Mouse (Mus musculus) liver, embryonic 11.5 days (tissue): ENCODE measurements around the gene Aup1. TPM values are rescaled to one million over a fixed set of nuclear protein-coding genes. Genes with fewer than 3 reads are reported as not detected.

Experiments
- ATAC-seq: fragments of 200-750 bp; cut with Nextera tagmentation; replicated peaks from 2 replicates; pipeline ENCODE4 v1.8.0; 2017; ENCODE audit warnings: moderate number of reproducible peaks, mild to moderate bottlenecking, moderate TSS enrichment, moderate library complexity; ENCODE audit not compliant: low FRiP score
- DNase-seq: peaks from one replicate; pipeline ENCODE4 v3.0.0-alpha.2; 2017; ENCODE audit warnings: low spot score
- H3K27ac ChIP-seq: fragments of 300-500 bp; sonication (generic); 2 replicates; pipeline ENCODE4 v1.5.1; 2014; ENCODE audit warnings: mild to moderate bottlenecking, low read depth, low read length, control low read depth
- H3K27me3 ChIP-seq: fragments of 300-500 bp; sonication (generic); replicated peaks from 2 replicates; pipeline ENCODE4 v1.6.1; 2014; ENCODE audit warnings: low read length, mixed read lengths; ENCODE audit not compliant: control insufficient read depth, insufficient read depth
- H3K36me3 ChIP-seq: fragments of 300-500 bp; sonication (generic); 2 replicates; pipeline ENCODE4 v1.6.1; 2014; ENCODE audit warnings: mild to moderate bottlenecking, low read length, moderate library complexity, mixed read lengths; ENCODE audit not compliant: control insufficient read depth, insufficient read depth
- H3K4me1 ChIP-seq: fragments of 300-500 bp; sonication (generic); replicated peaks from 2 replicates; pipeline ENCODE4 v1.6.1; 2014; ENCODE audit warnings: low read length, mixed read lengths; ENCODE audit not compliant: control insufficient read depth, insufficient read depth
- H3K4me2 ChIP-seq: fragments of 300-500 bp; sonication (generic); 2 replicates; pipeline ENCODE4 v1.6.1; 2014; ENCODE audit warnings: mild to moderate bottlenecking, control low read depth, moderate library complexity
- H3K4me3 ChIP-seq: fragments of 300-500 bp; sonication (generic); 2 replicates; pipeline ENCODE4 v1.5.1; 2014; ENCODE audit warnings: low read depth, low read length, control low read depth
- H3K9ac ChIP-seq: fragments of 300-500 bp; sonication (generic); 2 replicates; pipeline ENCODE4 v1.6.1; 2014; ENCODE audit warnings: low read depth, low read length, control low read depth
- H3K9me3 ChIP-seq: fragments of 300-500 bp; sonication (generic); 2 replicates; pipeline ENCODE4 v1.6.1; 2016; ENCODE audit warnings: low read length, inconsistent platforms, mixed read lengths; ENCODE audit not compliant: control insufficient read depth
- WGBS: fragments of 180-500 bp; shearing (Covaris S2); extraction: QIAGEN DNeasy Blood & Tissue Kit; methylation state at CpG from one replicate; pipeline ENCODE4 v1.1.7; 2014; 5-methylcytosine and 5-hydroxymethylcytosine counted together
- polyA plus RNA-seq: library from polyadenylated mRNA; unstranded; fragments of >200 nt; fragmentation: Nextera tagmentation; extraction: Ambion mirVana; gene quantifications from 2 replicates; pipeline ENCODE4 v1.2.1, GENCODE M21; 2014

The Aup1 gene
- polyA plus RNA-seq, 1 experiment from 2014 or later, result 230 TPM

DNA sequence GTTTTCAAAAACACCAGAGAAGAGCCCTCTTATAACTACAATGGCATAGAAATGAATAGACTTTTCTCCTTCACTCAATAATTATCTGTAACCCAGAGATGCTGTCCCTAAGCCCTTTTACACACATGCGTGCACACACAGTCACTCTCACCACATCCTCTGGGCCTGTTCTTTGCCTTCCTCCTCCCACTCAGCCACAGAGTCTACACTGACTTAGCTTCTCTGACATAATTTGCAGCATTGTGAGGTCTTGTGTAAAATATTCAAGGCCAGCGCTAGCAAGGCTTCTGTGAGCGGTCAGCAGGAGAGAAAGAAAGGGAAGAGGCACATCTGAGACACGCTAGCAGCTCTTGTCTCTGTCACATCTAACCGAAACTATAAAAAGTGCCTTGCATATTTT lies 40.9 kb upstream of the Aup1 start:
- DNase-seq (no peak), ATAC-seq (no peak)
- Histone ChIP-seq H3K4me2 (no peak overlapping the region; the same call in 1 of the 2 replicates), H3K9me3 (no peaks in the 10 kb centered on the region), H3K4me1 (peaks cover 42% of the 10 kb centered on the region), H3K9ac (no peak overlapping the region), H3K27me3 (no peaks in the 10 kb centered on the region), H3K36me3 (no peaks in the 10 kb centered on the region), H3K27ac (peak overlapping the region; percentile 97), H3K4me3 (no peak overlapping the region)
- WGBS, result 77% methylated on average over 5 of the region's 5 CpGs

DNA sequence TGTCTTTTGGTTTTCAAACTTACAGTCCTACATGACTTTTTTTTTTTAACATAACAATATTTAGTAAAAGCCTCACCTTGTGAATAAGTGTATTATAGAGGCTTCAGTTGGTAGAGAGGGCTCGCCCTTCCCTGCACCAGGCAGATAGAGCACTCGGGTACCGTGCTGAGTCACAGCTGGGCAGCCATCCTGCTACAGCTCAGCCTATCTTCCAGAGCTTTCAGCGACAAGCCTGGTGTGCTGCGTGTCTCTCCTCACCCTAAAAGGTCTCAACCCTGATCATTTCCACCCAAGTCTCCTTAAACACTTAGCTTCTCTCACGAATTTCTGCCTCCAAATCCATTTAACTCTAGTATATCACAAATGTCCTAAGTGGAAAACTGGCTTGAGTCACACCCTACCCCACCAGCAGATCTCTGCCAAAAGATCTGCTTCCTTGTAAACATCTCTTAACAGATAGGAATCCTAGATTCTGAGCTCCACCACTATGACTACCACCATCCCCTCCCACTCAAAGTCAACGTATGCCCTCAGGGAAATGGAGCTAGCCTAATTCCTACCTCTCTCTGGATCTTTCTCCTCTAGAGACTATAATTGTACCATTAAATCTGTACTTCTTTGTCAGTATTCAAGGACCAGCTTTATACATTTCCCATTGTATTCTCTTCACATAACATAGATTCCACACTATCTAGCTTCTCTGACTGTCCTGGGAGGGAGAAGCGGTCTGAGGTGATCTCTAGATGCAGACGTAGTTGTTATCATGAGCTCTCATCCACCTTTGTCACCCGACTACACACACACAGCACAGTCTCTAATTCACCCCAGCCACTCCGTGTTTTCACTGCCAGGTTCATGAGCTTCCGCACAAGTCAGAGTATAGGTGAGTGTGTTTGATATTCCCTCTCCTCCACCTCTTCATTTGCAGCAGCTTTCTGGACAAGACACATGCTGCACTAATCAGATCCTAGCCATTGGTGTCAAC lies 39.5 kb upstream of the Aup1 start:
- Histone ChIP-seq H3K4me2 (peak overlapping the region; percentile 51), H3K9me3 (no peaks in the 10 kb centered on the region), H3K27me3 (no peaks in the 10 kb centered on the region), H3K27ac (peak overlapping the region; percentile 97), H3K9ac (peak overlapping the region; percentile 52), H3K4me3 (peak overlapping the region; percentile 1; the same call in 1 of the 2 replicates), H3K4me1 (peaks cover 45% of the 10 kb centered on the region), H3K36me3 (no peaks in the 10 kb centered on the region)
- DNase-seq, result no peak
- WGBS, result 43% methylated on average over 12 of the region's 12 CpGs
- peak; percentile 95 for ATAC-seq

DNA sequence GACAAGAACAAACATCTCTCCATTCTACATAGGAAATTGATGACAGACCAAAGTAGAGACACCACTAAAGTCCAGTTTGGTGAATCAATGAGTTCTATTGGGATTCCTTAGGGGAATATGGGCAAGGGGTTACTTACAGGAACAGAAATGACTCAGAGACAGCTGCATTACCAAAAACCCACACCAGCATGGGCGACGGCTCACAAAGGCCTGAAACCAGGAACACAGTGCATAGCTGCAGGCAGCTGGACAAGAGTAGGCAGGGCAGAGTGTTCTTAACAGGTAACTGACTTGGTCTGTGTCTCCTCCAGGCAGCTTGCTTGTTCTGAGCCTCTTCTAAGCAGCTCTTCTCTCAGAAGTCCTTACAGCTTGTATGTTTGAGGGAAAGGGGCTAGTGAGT lies 38.6 kb upstream of the Aup1 start:
- no peak overlapping the region for H3K9ac ChIP-seq
- H3K9me3 ChIP-seq, result no peaks in the 10 kb centered on the region
- no peak for ATAC-seq
- no peak for DNase-seq
- peak overlapping the region; percentile 51; the same call in 1 of the 2 replicates for H3K4me2 ChIP-seq
- no peak overlapping the region for H3K4me3 ChIP-seq
- no peaks in the 10 kb centered on the region for H3K36me3 ChIP-seq
- H3K4me1 ChIP-seq, result peaks cover 44% of the 10 kb centered on the region
- H3K27ac ChIP-seq, result peak overlapping the region; percentile 97
- no peaks in the 10 kb centered on the region for H3K27me3 ChIP-seq
- 89% methylated on average over 2 of the region's 2 CpGs for WGBS

DNA sequence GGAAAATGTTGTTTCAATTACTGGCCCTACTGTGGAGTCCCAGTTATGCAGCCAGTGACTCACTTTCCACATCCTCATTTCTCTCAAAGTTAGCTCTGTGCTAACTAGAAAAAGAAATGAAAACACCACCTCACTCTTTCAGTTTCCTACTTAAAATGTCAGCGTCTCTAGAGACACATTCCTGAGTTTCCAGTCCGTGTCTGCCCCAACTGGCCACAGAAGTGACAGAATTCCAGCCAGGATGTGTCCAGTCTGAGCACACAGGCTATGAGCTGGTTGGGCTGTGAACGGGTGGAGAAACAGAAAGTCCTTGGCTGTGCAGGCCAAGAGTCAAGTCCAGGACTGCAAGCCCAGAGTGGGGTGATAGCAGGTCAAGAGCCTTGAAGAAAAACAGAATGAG lies 37.1 kb upstream of the Aup1 start:
- Histone ChIP-seq H3K4me1 (peaks cover 38% of the 10 kb centered on the region), H3K4me3 (no peak overlapping the region), H3K36me3 (no peaks in the 10 kb centered on the region), H3K27ac (no peak overlapping the region), H3K4me2 (no peak overlapping the region), H3K9ac (no peak overlapping the region), H3K9me3 (no peaks in the 10 kb centered on the region), H3K27me3 (no peaks in the 10 kb centered on the region)
- DNase-seq (no peak), ATAC-seq (no peak)
- 76% methylated on average over 3 of the region's 3 CpGs for WGBS

DNA sequence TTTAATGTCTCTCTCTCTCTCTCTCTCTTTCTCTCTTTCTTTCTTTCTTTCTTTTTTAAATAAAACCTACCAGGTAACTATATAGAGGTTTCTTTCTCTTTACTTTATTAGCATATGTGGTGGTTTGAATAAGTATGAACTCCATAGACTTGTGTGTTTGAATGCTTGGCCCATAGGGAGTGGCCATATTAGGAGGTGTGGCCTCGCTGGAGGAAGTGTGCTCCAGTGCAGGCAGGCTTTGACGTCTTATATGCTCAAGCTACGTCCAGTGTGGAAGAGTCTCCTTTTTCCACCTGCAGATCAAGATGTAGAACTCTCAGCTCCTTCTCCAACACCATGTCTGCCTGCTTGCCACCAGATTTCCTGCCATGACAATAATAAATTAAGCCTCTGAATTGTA lies 35.3 kb upstream of the Aup1 start:
- no peak overlapping the region for H3K4me2 ChIP-seq
- no peaks in the 10 kb centered on the region for H3K27me3 ChIP-seq
- no peak for ATAC-seq
- DNase-seq, result no peak
- no peak overlapping the region for H3K27ac ChIP-seq
- no peak overlapping the region for H3K9ac ChIP-seq
- H3K9me3 ChIP-seq, result no peaks in the 10 kb centered on the region
- peaks cover 40% of the 10 kb centered on the region for H3K4me1 ChIP-seq
- 64% methylated on average over 3 of the region's 3 CpGs for WGBS
- no peaks in the 10 kb centered on the region for H3K36me3 ChIP-seq
- no peak overlapping the region for H3K4me3 ChIP-seq

DNA sequence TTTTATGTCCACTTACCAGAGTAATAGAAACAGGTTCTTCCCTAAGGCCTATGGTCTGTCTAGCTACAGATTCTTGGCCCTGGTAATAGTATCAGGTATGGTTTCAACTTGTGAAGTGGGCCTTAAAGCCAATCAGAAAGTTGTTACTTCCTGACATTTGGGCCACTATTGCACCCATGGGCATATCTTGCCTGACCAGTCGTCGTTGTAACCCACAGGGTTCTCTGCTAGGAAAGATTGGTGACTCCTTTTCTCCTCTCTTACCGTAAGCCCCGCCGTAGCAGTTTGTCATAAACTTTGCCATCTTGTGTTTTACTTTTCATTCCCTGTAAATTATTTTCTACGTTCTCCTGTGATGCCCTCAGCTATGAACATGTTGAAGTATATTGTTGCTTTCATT lies 34.2 kb upstream of the Aup1 start:
- DNase-seq (no peak), ATAC-seq (peak; percentile 64)
- WGBS, result 51% methylated on average over 6 of the region's 6 CpGs
- H3K9ac ChIP-seq, result no peak overlapping the region
- no peak overlapping the region for H3K4me3 ChIP-seq
- peak overlapping the region; percentile 45; the same call in 1 of the 2 replicates for H3K27ac ChIP-seq
- no peaks in the 10 kb centered on the region for H3K9me3 ChIP-seq
- H3K36me3 ChIP-seq, result no peaks in the 10 kb centered on the region
- H3K4me1 ChIP-seq, result peaks cover 39% of the 10 kb centered on the region
- no peak overlapping the region for H3K4me2 ChIP-seq
- H3K27me3 ChIP-seq, result no peaks in the 10 kb centered on the region

DNA sequence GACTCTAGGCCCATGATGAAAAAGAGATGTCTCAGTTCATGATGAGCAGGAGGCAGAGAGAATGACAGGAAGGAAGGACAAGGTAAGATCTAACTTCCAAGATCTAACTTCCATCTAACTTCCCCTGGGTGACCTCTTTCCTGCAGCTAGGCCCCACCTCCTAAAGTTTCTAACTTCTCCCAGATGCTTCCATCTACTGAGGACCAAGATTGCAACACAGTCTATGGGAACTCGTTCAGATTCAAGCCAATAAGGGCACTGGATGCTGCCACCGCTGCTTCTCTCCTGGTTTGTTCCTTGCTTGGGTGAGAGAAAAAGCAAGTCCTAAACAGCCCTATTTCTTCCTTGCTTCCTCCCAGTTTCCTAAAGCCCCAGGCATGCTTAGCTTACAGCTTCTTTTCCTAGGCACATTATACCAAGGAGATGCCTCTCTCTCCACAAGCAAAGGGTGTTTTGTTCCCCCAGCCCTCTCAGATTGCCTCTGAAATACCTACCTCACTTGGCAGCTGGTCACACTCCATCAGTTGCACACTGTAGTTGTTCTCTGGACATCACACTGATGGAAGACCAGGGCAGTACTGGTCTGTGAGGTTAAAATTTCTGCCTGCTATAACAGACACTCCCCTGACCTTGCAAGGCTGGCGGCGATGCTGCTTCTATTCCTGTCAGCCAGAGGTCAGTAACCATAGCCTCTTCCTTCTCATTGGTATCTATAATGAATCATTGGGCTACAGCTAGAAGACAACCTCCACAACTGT lies 33.3 kb upstream of the Aup1 start:
- Histone ChIP-seq H3K4me1 (peaks cover 37% of the 10 kb centered on the region), H3K27ac (no peak overlapping the region), H3K4me2 (no peak overlapping the region), H3K9ac (no peak overlapping the region), H3K4me3 (no peak overlapping the region), H3K27me3 (no peaks in the 10 kb centered on the region), H3K9me3 (no peaks in the 10 kb centered on the region), H3K36me3 (no peaks in the 10 kb centered on the region)
- ATAC-seq, result no peak
- 69% methylated on average over 4 of the region's 4 CpGs for WGBS
- no peak for DNase-seq

DNA sequence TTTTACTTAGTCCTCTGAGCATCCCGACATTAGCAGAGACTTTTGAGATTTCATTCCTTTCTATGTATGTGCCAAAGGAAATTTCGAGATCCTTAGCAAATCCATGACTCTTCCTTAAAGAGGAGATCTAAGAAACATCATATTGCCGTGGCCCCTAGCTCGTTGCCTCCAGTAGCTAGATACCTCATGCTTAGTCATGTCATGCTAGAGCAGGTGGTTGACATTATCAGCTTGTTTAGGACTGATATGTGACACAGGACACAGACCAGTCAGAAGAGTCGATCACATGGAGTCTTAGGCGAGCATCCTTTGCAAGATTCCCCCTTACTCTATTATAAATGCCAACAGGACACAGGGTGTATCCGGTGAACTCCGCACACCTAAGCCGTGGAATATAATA lies 31.3 kb upstream of the Aup1 start:
- Histone ChIP-seq H3K27ac (no peak overlapping the region), H3K4me1 (peaks cover 35% of the 10 kb centered on the region), H3K9ac (no peak overlapping the region), H3K36me3 (no peaks in the 10 kb centered on the region), H3K4me2 (no peak overlapping the region), H3K9me3 (no peaks in the 10 kb centered on the region), H3K27me3 (0 out of 2 replicates have a peak, but pooled peaks cover under 1% of the 10 kb centered on the region), H3K4me3 (no peak overlapping the region)
- WGBS, result 73% methylated on average over 9 of the region's 9 CpGs
- no peak for DNase-seq
- ATAC-seq, result peak; percentile 73
